Mouse (Mus musculus): ENCODE measurements around the gene Gzme. TPM values are rescaled to one million over a fixed set of nuclear protein-coding genes. Genes with fewer than 3 reads are reported as not detected.
"Not testable (repeated sequence)": the region's sequence is repeated elsewhere in the genome, so short reads cannot be mapped to it uniquely, and the experiment has no call there.

The Gzme gene
- total RNA-seq (2021): not detected
- long read RNA-seq, experiment 1: 0 reads
- long read RNA-seq, experiment 2: 0 reads

GRCm38 (mm10) chr14:56120525-56120924 is at the start of gene Gzme:
Gene Gzme (minus strand): TSS chr14:56120625.
- DNase-seq: no peak
- intact Hi-C loops (cut with DNase I): no loop called here

- intact Hi-C loops (cut with DNase I): no loop called here
Observed at GRCm38 (mm10) chr14:56168009-56168408, 47.6 kb upstream of the Gzme start.

GRCm38 (mm10) chr14:56162109-56162508 is 41.7 kb upstream of the Gzme start:
- intact Hi-C loops (cut with DNase I): no loop called here
- DNase-seq: no peak

More at GRCm38 (mm10) chr14:56168009-56168408, 47.6 kb upstream of the Gzme start:
- DNase-seq: no peak

- DNase-seq; intact Hi-C loops (cut with DNase I): not testable (repeated sequence)
Observed at GRCm38 (mm10) chr14:56159479-56159878, 39.1 kb upstream of the Gzme start, which contains the start of gene Gzmg. Gene Gzmg (minus strand): TSS chr14:56159579.

- intact Hi-C loops (cut with DNase I): no loop called here
Observed at GRCm38 (mm10) chr14:56155340-56155739, 34.9 kb upstream of the Gzme start.

GRCm38 (mm10) chr14:56133675-56134074 is 13.2 kb upstream of the Gzme start:
- DNase-seq; intact Hi-C loops (cut with DNase I): not testable (repeated sequence)

More at GRCm38 (mm10) chr14:56155340-56155739, 34.9 kb upstream of the Gzme start:
- no peak for DNase-seq

- intact Hi-C loops (cut with DNase I); DNase-seq: not testable (repeated sequence)
Observed at GRCm38 (mm10) chr14:56132508-56132907, 12.1 kb upstream of the Gzme start, which contains the start of gene Gzmd. Gene Gzmd (minus strand): TSS chr14:56132608.

GRCm38 (mm10) chr14:56128341-56128740 is 7.9 kb upstream of the Gzme start:
- no peak for DNase-seq
- intact Hi-C loops (cut with DNase I): no loop called here

GRCm38 (mm10) chr14:56123516-56123915 is 3.1 kb upstream of the Gzme start:
- intact Hi-C loops (cut with DNase I): no loop called here
- DNase-seq: no peak

- intact Hi-C loops (cut with DNase I); DNase-seq: not testable (repeated sequence)
Observed at GRCm38 (mm10) chr14:56115531-56116310, 4.7 kb downstream of the Gzme start.

- no peak for DNase-seq
- intact Hi-C loops (cut with DNase I): no loop called here
Observed at GRCm38 (mm10) chr14:56105447-56106180, 14.8 kb downstream of the Gzme start.

GRCm38 (mm10) chr14:56105016-56105415 is 15.4 kb downstream of the Gzme start:
- intact Hi-C loops (cut with DNase I): no loop called here
- no peak for DNase-seq

GRCm38 (mm10) chr14:56103452-56103851 is 17.0 kb downstream of the Gzme start:
- no peak for DNase-seq
- intact Hi-C loops (cut with DNase I): no loop called here

- intact Hi-C loops (cut with DNase I): no loop called here
- no peak for DNase-seq
Observed at GRCm38 (mm10) chr14:56102386-56102785, 18.0 kb downstream of the Gzme start, which contains the start of gene Ctsg. Gene Ctsg (minus strand): TSS chr14:56102574.

- intact Hi-C loops (cut with DNase I): no loop called here
- DNase-seq: no peak
Observed at GRCm38 (mm10) chr14:56098940-56099339, 21.5 kb downstream of the Gzme start.

GRCm38 (mm10) chr14:56097597-56097996 is 22.8 kb downstream of the Gzme start:
- intact Hi-C loops (cut with DNase I): no loop called here

GRCm38 (mm10) chr14:56093353-56093752 is 27.1 kb downstream of the Gzme start:
- no peak for DNase-seq
- intact Hi-C loops (cut with DNase I): no loop called here

More at GRCm38 (mm10) chr14:56097597-56097996, 22.8 kb downstream of the Gzme start:
- no peak for DNase-seq

- no peak for DNase-seq
- intact Hi-C loops (cut with DNase I): no loop called here
Observed at GRCm38 (mm10) chr14:56086711-56087110, 33.7 kb downstream of the Gzme start.

- DNase-seq: no peak
- intact Hi-C loops (cut with DNase I): no loop called here
Observed at GRCm38 (mm10) chr14:56085167-56085566, 35.3 kb downstream of the Gzme start, which contains the start of gene Mcpt8. Gene Mcpt8 (minus strand): TSS chr14:56085273.

- intact Hi-C loops (cut with DNase I): no loop called here
- no peak for DNase-seq
Observed at GRCm38 (mm10) chr14:56082016-56082415, 38.4 kb downstream of the Gzme start.
